Mouse (Mus musculus) E14TG2a.4 (cell line): ENCODE measurements around the gene Gm21721.
"Not testable (repeated sequence)": the region's sequence is repeated elsewhere in the genome, so short reads cannot be mapped to it uniquely, and the experiment has no call there.

Experiments used
- H3K27me3 ChIP-seq: 2 replicates; pipeline ENCODE4 v1.6.1; 2014; ENCODE audit warnings: low read length, control low read depth; ENCODE audit not compliant: insufficient read depth
- H3K36me3 ChIP-seq: 2 replicates; pipeline ENCODE4 v1.6.1; 2014; ENCODE audit warnings: low read length, control low read depth; ENCODE audit not compliant: insufficient read depth
- H3K4me1 ChIP-seq: replicated peaks from 2 replicates; pipeline ENCODE4 v1.6.1; 2014; ENCODE audit warnings: low read depth, low read length, control low read depth
- H3K4me3 ChIP-seq: replicated peaks from 2 replicates; pipeline ENCODE4 v1.5.1; 2014; ENCODE audit warnings: mild to moderate bottlenecking, low read length
- H3K9me3 ChIP-seq: 2 replicates; pipeline ENCODE4 v1.6.1; 2014; ENCODE audit warnings: low read length, control low read depth

The Gm21721 gene

DNA sequence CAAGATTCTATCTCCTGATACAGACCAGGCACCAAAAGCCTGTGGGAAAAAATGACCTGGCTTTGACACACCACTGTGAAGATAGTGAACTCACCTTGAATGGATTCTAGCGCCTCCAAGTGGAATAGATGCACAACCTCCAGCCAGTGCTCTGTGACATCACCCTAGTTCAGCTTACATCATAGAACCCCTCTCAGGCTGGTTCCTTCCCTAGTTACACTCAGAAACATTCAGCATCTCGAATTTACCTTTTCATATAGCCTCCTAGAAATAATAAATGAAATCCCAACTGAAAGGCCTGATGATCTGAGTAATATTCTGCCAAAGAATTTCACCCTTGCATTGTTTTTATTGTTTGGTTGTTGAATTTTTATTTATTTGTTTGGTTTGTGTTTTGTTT, at the start of gene Gm21721:
Gm21721 (minus strand) TSS at position 101 of the 400 bp plus-strand sequence.
- not testable (repeated sequence) for H3K9me3 ChIP-seq, H3K4me3 ChIP-seq, H3K36me3 ChIP-seq, H3K4me1 ChIP-seq, H3K27me3 ChIP-seq
